Mouse (Mus musculus): ENCODE results near the gene Smarce1. TPM values are rescaled to one million over a fixed set of nuclear protein-coding genes. Genes with fewer than 3 reads are reported as not detected.
"Not testable (repeated sequence)": the region's sequence is repeated elsewhere in the genome, so short reads cannot be mapped to it uniquely, and the experiment has no call there.

The Smarce1 gene
- total RNA-seq, 1 experiment, result 130 TPM

GRCm38 (mm10) chr11:99249115-99249514 is 18.3 kb upstream of the Smarce1 start:
- DNase-seq (ENCODE audit: low read depth, low spot score), result no peak
- Histone ChIP-seq H3K4me1 (ENCODE audit: control insufficient read depth in 2 of 2, insufficient read depth in 2 of 2, low read length in 2 of 2, poor library complexity in 1 of 2) (peaks cover 0 to 5% of the 10 kb centered on the region in 2 experiments; a peak in 1 of 4 replicates), H3K4me3 (ENCODE audit: insufficient read depth in 1 of 2, low read depth in 1 of 2, low read length in 2 of 2, poor library complexity in 1 of 2, severe bottlenecking in 1 of 2) (no peak overlapping the region), H3K36me3 (ENCODE audit: control insufficient read depth, insufficient read depth, low read length, poor library complexity, severe bottlenecking) (no peaks in the 10 kb centered on the region), H3K9me3 (ENCODE audit: control insufficient read depth, insufficient read depth, low read depth, low read length) (no peaks in the 10 kb centered on the region), H3K9ac (ENCODE audit: insufficient read depth, low read depth, low read length, poor library complexity, severe bottlenecking) (no peak overlapping the region), H3K27ac (ENCODE audit: insufficient read depth, low read depth, low read length, poor library complexity, severe bottlenecking) (no peak overlapping the region)
- in situ Hi-C loops (cut with MboI; ENCODE audit: low sequenced_read_pairs in 2 of 2, unreplicated experiment in 2 of 2), result no loop called here
- TF ChIP-seq HCFC1 (IDR thresholded peaks at IDR 0.05; ENCODE audit: borderline replicate concordance, insufficient read depth, low read length) (no peak), MAFK (IDR thresholded peaks at IDR 0.05; ENCODE audit: insufficient read depth, low read depth, low read length) (no peak), ZNF384 (IDR thresholded peaks at IDR 0.05; ENCODE audit: low read depth, low read length) (no peak), ZC3H11A (IDR thresholded peaks at IDR 0.05; ENCODE audit: borderline replicate concordance, low read depth, low read length) (no peak), CHD2 (IDR thresholded peaks at IDR 0.05; ENCODE audit: low read depth, low read length) (no peak)

GRCm38 (mm10) chr11:99247916-99248315 is 17.1 kb upstream of the Smarce1 start:
- TF ChIP-seq MAFK (IDR thresholded peaks at IDR 0.05; ENCODE audit: insufficient read depth, low read depth, low read length) (no peak), CHD2 (IDR thresholded peaks at IDR 0.05; ENCODE audit: low read depth, low read length) (no peak)
- Histone ChIP-seq H3K4me1 (ENCODE audit: control insufficient read depth in 2 of 2, insufficient read depth in 2 of 2, low read length in 2 of 2, poor library complexity in 1 of 2) (peaks cover 0 to 8% of the 10 kb centered on the region in 2 experiments; a peak in 1 of 4 replicates), H3K4me3 (ENCODE audit: insufficient read depth in 1 of 2, low read depth in 1 of 2, low read length in 2 of 2, poor library complexity in 1 of 2, severe bottlenecking in 1 of 2) (no peak overlapping the region), H3K9ac (ENCODE audit: insufficient read depth, low read depth, low read length, poor library complexity, severe bottlenecking) (no peak overlapping the region), H3K36me3 (ENCODE audit: control insufficient read depth, insufficient read depth, low read length, poor library complexity, severe bottlenecking) (no peaks in the 10 kb centered on the region), H3K9me3 (ENCODE audit: control insufficient read depth, insufficient read depth, low read depth, low read length) (no peaks in the 10 kb centered on the region), H3K27ac (ENCODE audit: insufficient read depth, low read depth, low read length, poor library complexity, severe bottlenecking) (no peak overlapping the region)
- DNase-seq (ENCODE audit: low read depth, low spot score), result no peak
- in situ Hi-C loops (cut with MboI; ENCODE audit: low sequenced_read_pairs in 2 of 2, unreplicated experiment in 2 of 2), result no loop called here

- H3K4me1 ChIP-seq (ENCODE audit: control insufficient read depth in 2 of 2, insufficient read depth in 2 of 2, low read length in 2 of 2, poor library complexity in 1 of 2), result peaks cover 0 to 11% of the 10 kb centered on the region in 2 experiments; a peak in 1 of 4 replicates
- H3K9ac ChIP-seq (ENCODE audit: insufficient read depth, low read depth, low read length, poor library complexity, severe bottlenecking); H3K36me3 ChIP-seq (ENCODE audit: control insufficient read depth, insufficient read depth, low read length, poor library complexity, severe bottlenecking); H3K4me3 ChIP-seq (ENCODE audit: insufficient read depth in 1 of 2, low read depth in 1 of 2, low read length in 2 of 2, poor library complexity in 1 of 2, severe bottlenecking in 1 of 2); H3K27ac ChIP-seq (ENCODE audit: insufficient read depth, low read depth, low read length, poor library complexity, severe bottlenecking); DNase-seq (ENCODE audit: low read depth, low spot score); H3K9me3 ChIP-seq (ENCODE audit: control insufficient read depth, insufficient read depth, low read depth, low read length); in situ Hi-C loops (cut with MboI; ENCODE audit: low sequenced_read_pairs in 2 of 2, unreplicated experiment in 2 of 2): not testable (repeated sequence)
Observed at GRCm38 (mm10) chr11:99244519-99244918, 13.7 kb upstream of the Smarce1 start.

GRCm38 (mm10) chr11:99243820-99244374 is 13.1 kb upstream of the Smarce1 start, which contains the start of gene Krt222:
Krt222 (minus strand) TSS chr11:99244085.
- Histone ChIP-seq H3K4me1 (ENCODE audit: control insufficient read depth in 2 of 2, insufficient read depth in 2 of 2, low read length in 2 of 2, poor library complexity in 1 of 2) (peaks cover 0 to 11% of the 10 kb centered on the region in 2 experiments; a peak in 1 of 4 replicates), H3K9ac (ENCODE audit: insufficient read depth, low read depth, low read length, poor library complexity, severe bottlenecking) (no peak within 1 kb of the TSS), H3K36me3 (ENCODE audit: control insufficient read depth, insufficient read depth, low read length, poor library complexity, severe bottlenecking) (no peaks in the 10 kb centered on the region), H3K27ac (ENCODE audit: insufficient read depth, low read depth, low read length, poor library complexity, severe bottlenecking) (no peak within 1 kb of the TSS), H3K9me3 (ENCODE audit: control insufficient read depth, insufficient read depth, low read depth, low read length) (no peaks in the 10 kb centered on the region), H3K4me3 (ENCODE audit: insufficient read depth in 1 of 2, low read depth in 1 of 2, low read length in 2 of 2, poor library complexity in 1 of 2, severe bottlenecking in 1 of 2) (peak within 1 kb of the TSS in 1 of 2 experiments; percentile 10; a peak in 1 of 4 replicates)
- in situ Hi-C loops (cut with MboI; ENCODE audit: low sequenced_read_pairs in 2 of 2, unreplicated experiment in 2 of 2), result no loop called here
- DNase-seq (ENCODE audit: low read depth, low spot score), result peak; percentile 35
- TF ChIP-seq CHD2 (IDR thresholded peaks at IDR 0.05; ENCODE audit: low read depth, low read length), result no peak
- TF ChIP-seq ZNF384 (IDR thresholded peaks at IDR 0.05; ENCODE audit: low read depth, low read length), result no peak
- TF ChIP-seq HCFC1 (IDR thresholded peaks at IDR 0.05; ENCODE audit: borderline replicate concordance, insufficient read depth, low read length), result no peak
- no peak for TF ChIP-seq MAFK (IDR thresholded peaks at IDR 0.05; ENCODE audit: insufficient read depth, low read depth, low read length)
- no peak for TF ChIP-seq ZC3H11A (IDR thresholded peaks at IDR 0.05; ENCODE audit: borderline replicate concordance, low read depth, low read length)

GRCm38 (mm10) chr11:99243200-99243819 is 12.5 kb upstream of the Smarce1 start:
- Histone ChIP-seq H3K4me1 (ENCODE audit: control insufficient read depth in 2 of 2, insufficient read depth in 2 of 2, low read length in 2 of 2, poor library complexity in 1 of 2) (peaks cover 0 to 11% of the 10 kb centered on the region in 2 experiments; a peak in 1 of 4 replicates), H3K27ac (ENCODE audit: insufficient read depth, low read depth, low read length, poor library complexity, severe bottlenecking) (no peak overlapping the region), H3K36me3 (ENCODE audit: control insufficient read depth, insufficient read depth, low read length, poor library complexity, severe bottlenecking) (no peaks in the 10 kb centered on the region), H3K4me3 (ENCODE audit: insufficient read depth in 1 of 2, low read depth in 1 of 2, low read length in 2 of 2, poor library complexity in 1 of 2, severe bottlenecking in 1 of 2) (peak overlapping the region in 1 of 2 experiments; percentile 10; a peak in 1 of 4 replicates), H3K9me3 (ENCODE audit: control insufficient read depth, insufficient read depth, low read depth, low read length) (no peaks in the 10 kb centered on the region), H3K9ac (ENCODE audit: insufficient read depth, low read depth, low read length, poor library complexity, severe bottlenecking) (no peak overlapping the region)
- no peak for DNase-seq (ENCODE audit: low read depth, low spot score)
- in situ Hi-C loops (cut with MboI; ENCODE audit: low sequenced_read_pairs in 2 of 2, unreplicated experiment in 2 of 2), result no loop called here
- TF ChIP-seq ZNF384 (IDR thresholded peaks at IDR 0.05; ENCODE audit: low read depth, low read length) (peak; percentile 91), CHD2 (IDR thresholded peaks at IDR 0.05; ENCODE audit: low read depth, low read length) (no peak)

Data from ES-E14 (cell line).